Mouse (Mus musculus) forebrain, embryonic 14.5 days (tissue): ENCODE data around the gene Mex3d. TPM values are rescaled to one million over a fixed set of nuclear protein-coding genes. Genes with fewer than 3 reads are reported as not detected.

Experiments used
- ATAC-seq: fragments of 200-750 bp; cut with Nextera tagmentation; 2 replicates; pipeline ENCODE4 v1.8.0; 2017; ENCODE audit warnings: mild to moderate bottlenecking, moderate library complexity
- DNase-seq: peaks from one replicate; pipeline ENCODE4 v3.0.0-alpha.2; 2015; ENCODE audit warnings: low spot score
- H3K27ac ChIP-seq: fragments of 300-500 bp; sonication (generic); 2 replicates; pipeline ENCODE4 v1.5.1; 2014; ENCODE audit warnings: low read depth, mild to moderate bottlenecking, control low read depth, low read length, moderate library complexity
- H3K27me3 ChIP-seq: fragments of 300-500 bp; sonication (generic); replicated peaks from 2 replicates; pipeline ENCODE4 v1.6.1; 2014; ENCODE audit warnings: low read length, control low read depth, mixed read lengths; ENCODE audit not compliant: control insufficient read depth, insufficient read depth
- H3K36me3 ChIP-seq: fragments of 300-500 bp; sonication (generic); 2 replicates; pipeline ENCODE4 v1.6.1; 2014; ENCODE audit warnings: low read length, control low read depth; ENCODE audit not compliant: control insufficient read depth, insufficient read depth
- H3K4me1 ChIP-seq: fragments of 300-500 bp; sonication (generic); 2 replicates; pipeline ENCODE4 v1.6.1; 2014; ENCODE audit warnings: antibody characterized with exemption, low read length, control low read depth; ENCODE audit not compliant: control insufficient read depth, insufficient read depth
- H3K4me2 ChIP-seq: fragments of 300-500 bp; sonication (generic); 2 replicates; pipeline ENCODE4 v1.6.1; 2014; ENCODE audit warnings: mild to moderate bottlenecking, control low read depth, low read length
- H3K4me3 ChIP-seq: fragments of 300-500 bp; sonication (generic); 2 replicates; pipeline ENCODE4 v1.5.1; 2014; ENCODE audit warnings: low read depth, low read length, control low read depth
- H3K9ac ChIP-seq: fragments of 300-500 bp; sonication (generic); 2 replicates; pipeline ENCODE4 v1.6.1; 2014; ENCODE audit warnings: mild to moderate bottlenecking, low read length, control low read depth, moderate library complexity
- H3K9me3 ChIP-seq: fragments of 300-500 bp; sonication (generic); replicated peaks from 2 replicates; pipeline ENCODE4 v1.6.1; 2016; ENCODE audit warnings: low read length, control low read depth, mixed read lengths; ENCODE audit not compliant: control insufficient read depth
- WGBS: fragments of 180-500 bp; shearing (Covaris S2); extraction: QIAGEN DNeasy Blood & Tissue Kit; methylation state at CpG from one replicate; pipeline ENCODE4 v1.1.7; 2014; 5-methylcytosine and 5-hydroxymethylcytosine counted together
- polyA plus RNA-seq: library from polyadenylated mRNA; unstranded; fragments of >200 nt; fragmentation: Nextera tagmentation; extraction: Ambion mirVana; gene quantifications from 2 replicates; pipeline ENCODE4 v1.2.1, GENCODE M21; 2014

Gene Mex3d
- polyA plus RNA-seq, 1 experiment from 2014 or later, result 17.8 TPM

GRCm38 (mm10) chr10:80396822-80397523, 9.5 kb upstream of the Mex3d start:
- Histone ChIP-seq H3K4me2 (peak overlapping the region; percentile 56), H3K36me3 (peaks cover 61% of the 10 kb centered on the region), H3K9ac (peak overlapping the region; percentile 92), H3K27me3 (no peaks in the 10 kb centered on the region), H3K4me3 (peak overlapping the region; percentile 87), H3K9me3 (no peaks in the 10 kb centered on the region), H3K27ac (peak overlapping the region; percentile 99; the same call in 1 of the 2 replicates), H3K4me1 (peaks cover 18% of the 10 kb centered on the region)
- DNase-seq, result no peak
- WGBS, result 85% methylated on average over 11 of the region's 11 CpGs
- no peak for ATAC-seq

GRCm38 (mm10) chr10:80395025-80395627, 7.7 kb upstream of the Mex3d start:
- Histone ChIP-seq H3K9ac (no peak overlapping the region), H3K4me1 (peaks cover 14% of the 10 kb centered on the region), H3K9me3 (no peaks in the 10 kb centered on the region), H3K27me3 (no peaks in the 10 kb centered on the region), H3K4me2 (no peak overlapping the region), H3K4me3 (no peak overlapping the region), H3K27ac (no peak overlapping the region), H3K36me3 (peaks cover 71% of the 10 kb centered on the region)
- 94% methylated on average over 35 of the region's 35 CpGs for WGBS
- no peak for ATAC-seq
- no peak for DNase-seq

GRCm38 (mm10) chr10:80392687-80393086, 5.2 kb upstream of the Mex3d start:
- 94% methylated on average over 5 of the region's 5 CpGs for WGBS
- no peak overlapping the region for H3K4me2 ChIP-seq
- H3K36me3 ChIP-seq, result peaks cover 77% of the 10 kb centered on the region
- no peaks in the 10 kb centered on the region for H3K9me3 ChIP-seq
- peaks cover 17% of the 10 kb centered on the region for H3K4me1 ChIP-seq
- no peak overlapping the region for H3K4me3 ChIP-seq
- DNase-seq (no peak), ATAC-seq (no peak)
- H3K27ac ChIP-seq, result no peak overlapping the region
- no peak overlapping the region for H3K9ac ChIP-seq
- H3K27me3 ChIP-seq, result no peaks in the 10 kb centered on the region

GRCm38 (mm10) chr10:80390697-80391096, 3.2 kb upstream of the Mex3d start:
- no peaks in the 10 kb centered on the region for H3K27me3 ChIP-seq
- DNase-seq (no peak), ATAC-seq (no peak)
- H3K4me2 ChIP-seq, result no peak overlapping the region
- no peak overlapping the region for H3K27ac ChIP-seq
- H3K9ac ChIP-seq, result no peak overlapping the region
- H3K36me3 ChIP-seq, result peaks cover 61% of the 10 kb centered on the region
- peaks cover 7% of the 10 kb centered on the region for H3K4me1 ChIP-seq
- 86% methylated on average over 9 of the region's 9 CpGs for WGBS
- no peak overlapping the region for H3K4me3 ChIP-seq
- H3K9me3 ChIP-seq, result no peaks in the 10 kb centered on the region

DNA sequence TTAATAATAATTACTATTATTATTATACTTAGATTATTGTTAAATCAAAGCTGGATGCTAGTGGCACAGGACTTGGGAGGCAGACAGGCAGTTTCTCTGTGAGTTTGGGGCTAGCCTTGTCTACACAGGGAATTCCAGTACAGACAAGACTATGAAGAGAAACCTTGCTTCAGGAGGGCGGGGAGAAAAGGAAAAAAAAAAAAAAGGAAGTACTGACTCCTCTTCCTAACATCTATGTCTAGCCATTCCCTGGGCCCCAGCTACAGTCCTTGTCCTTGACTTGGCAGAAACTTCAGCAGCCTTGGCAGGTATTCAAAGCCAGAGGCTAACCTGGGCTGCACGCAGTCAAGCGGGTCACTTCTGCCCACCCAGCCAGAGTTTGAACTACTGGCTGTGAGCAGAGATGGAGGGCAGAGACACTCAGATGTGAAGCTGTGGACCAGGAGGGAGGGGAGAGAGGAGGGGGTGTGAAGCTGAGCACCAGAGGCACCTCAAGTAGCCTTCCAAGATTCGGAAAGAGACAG, 1.8 kb upstream of the Mex3d start:
- WGBS, result 82% methylated on average over 4 of the region's 4 CpGs
- Histone ChIP-seq H3K27ac (no peak overlapping the region), H3K4me1 (peaks cover 14% of the 10 kb centered on the region), H3K9ac (no peak overlapping the region), H3K9me3 (no peaks in the 10 kb centered on the region), H3K4me3 (no peak overlapping the region), H3K36me3 (peaks cover 56% of the 10 kb centered on the region), H3K4me2 (no peak overlapping the region), H3K27me3 (no peaks in the 10 kb centered on the region)
- DNase-seq (no peak), ATAC-seq (no peak)

GRCm38 (mm10) chr10:80388731-80389130, 1.3 kb upstream of the Mex3d start:
- peaks cover 56% of the 10 kb centered on the region for H3K36me3 ChIP-seq
- no peak overlapping the region for H3K9ac ChIP-seq
- no peak overlapping the region for H3K4me3 ChIP-seq
- no peak overlapping the region for H3K27ac ChIP-seq
- no peaks in the 10 kb centered on the region for H3K27me3 ChIP-seq
- 21% methylated on average over 2 of the region's 2 CpGs for WGBS
- peaks cover 19% of the 10 kb centered on the region for H3K4me1 ChIP-seq
- DNase-seq (no peak), ATAC-seq (no peak)
- H3K4me2 ChIP-seq, result peak overlapping the region; percentile 90; the same call in 1 of the 2 replicates
- H3K9me3 ChIP-seq, result no peaks in the 10 kb centered on the region

DNA sequence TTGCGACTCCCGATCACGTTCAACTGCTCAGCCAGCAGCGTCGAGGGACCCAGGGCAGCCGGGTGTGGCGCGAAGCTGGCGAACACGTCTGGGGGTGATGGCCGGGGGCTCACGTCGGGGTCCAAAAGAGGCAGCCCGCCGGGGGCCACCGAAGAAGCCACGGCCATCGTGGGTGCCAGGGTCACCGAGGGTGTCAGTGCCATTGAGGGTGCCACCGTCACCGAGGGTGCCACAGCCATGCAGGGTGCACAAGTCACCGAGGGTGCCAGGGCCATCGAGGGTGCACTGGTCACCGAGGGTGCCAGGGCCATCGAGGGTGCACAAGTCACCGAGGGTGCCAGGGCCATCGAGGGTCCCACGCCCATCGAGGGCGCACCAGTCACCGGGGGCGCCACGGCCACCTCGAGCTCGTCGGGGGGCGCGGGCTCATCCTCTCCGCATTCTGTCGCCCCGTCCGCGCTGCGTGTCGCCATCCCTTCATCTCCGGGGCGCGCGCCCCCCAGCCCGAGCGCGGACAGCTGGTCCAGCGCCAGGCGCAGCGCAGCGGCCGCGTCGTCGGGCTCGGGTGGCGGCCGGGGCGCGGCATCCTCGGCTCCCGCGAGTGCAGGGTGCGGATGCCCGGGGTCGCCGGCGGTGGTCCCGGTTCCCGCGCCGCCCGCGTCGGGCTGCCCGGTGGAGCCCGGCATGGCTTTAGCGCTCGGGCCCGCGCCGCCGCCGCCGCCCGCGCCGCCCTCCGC, 556 bp downstream of the Mex3d start:
- H3K4me1 ChIP-seq, result peaks cover 28% of the 10 kb centered on the region
- H3K4me3 ChIP-seq, result peak overlapping the region; percentile 97
- H3K27me3 ChIP-seq, result no peaks in the 10 kb centered on the region
- H3K9ac ChIP-seq, result peak overlapping the region; percentile 99
- H3K9me3 ChIP-seq, result no peaks in the 10 kb centered on the region
- peak overlapping the region; percentile 95 for H3K27ac ChIP-seq
- ATAC-seq, result no peak
- H3K36me3 ChIP-seq, result peaks cover 56% of the 10 kb centered on the region
- 1% methylated on average over 71 of the region's 94 CpGs for WGBS
- DNase-seq, result no peak
- peak overlapping the region; percentile 98 for H3K4me2 ChIP-seq

DNA sequence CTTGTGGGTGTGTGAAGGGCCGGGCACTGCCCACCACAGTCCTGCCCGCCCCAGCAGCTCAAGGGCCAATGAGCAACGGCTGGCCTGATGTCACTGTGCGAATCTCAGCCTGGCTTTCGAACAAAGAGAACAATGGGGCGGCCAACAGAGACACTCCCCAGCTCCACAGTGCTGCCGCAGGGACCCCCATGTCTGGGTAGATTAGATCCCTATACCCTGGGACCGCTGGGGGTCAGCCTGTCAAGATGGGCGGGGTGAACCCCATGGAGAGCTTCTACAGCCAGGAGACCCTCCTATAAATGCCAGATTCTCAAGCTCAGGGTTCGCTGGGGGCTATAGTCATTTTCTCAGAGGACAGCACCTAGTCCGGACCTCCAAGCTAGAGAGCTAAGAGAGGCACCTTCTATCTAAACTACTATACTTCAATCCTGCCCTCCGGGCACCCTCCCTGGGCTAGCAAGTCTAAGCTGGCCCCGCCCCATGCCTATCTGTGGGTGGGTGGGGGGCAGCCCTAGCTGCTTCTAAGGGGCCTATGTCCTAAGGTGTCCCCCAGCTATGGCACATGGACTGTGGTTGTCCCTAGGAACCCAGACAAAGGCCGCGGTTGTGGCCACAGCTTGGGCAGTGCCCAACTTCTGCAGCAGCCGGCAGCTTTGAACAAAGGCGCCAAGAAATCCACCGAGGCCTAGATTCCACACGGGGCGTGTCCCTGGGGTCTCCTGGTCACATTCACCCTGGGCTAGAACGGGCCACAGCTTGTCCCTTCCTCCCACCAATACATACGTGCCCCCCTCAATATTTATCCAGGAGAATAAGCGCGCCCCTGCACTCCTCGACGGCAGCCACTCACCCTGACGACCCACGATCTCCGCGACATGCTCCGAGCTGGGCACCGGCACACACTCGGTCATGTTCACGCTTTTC, 1.4 kb downstream of the Mex3d start:
- peaks cover 56% of the 10 kb centered on the region for H3K36me3 ChIP-seq
- under 1% methylated on average over 34 of the region's 34 CpGs for WGBS
- no peaks in the 10 kb centered on the region for H3K9me3 ChIP-seq
- peaks cover 28% of the 10 kb centered on the region for H3K4me1 ChIP-seq
- peak overlapping the region; percentile 98 for H3K4me2 ChIP-seq
- DNase-seq, result peak; percentile 89
- ATAC-seq, result peak; percentile 77
- H3K4me3 ChIP-seq, result peak overlapping the region; percentile 97
- no peaks in the 10 kb centered on the region for H3K27me3 ChIP-seq
- H3K9ac ChIP-seq, result peak overlapping the region; percentile 99
- H3K27ac ChIP-seq, result peak overlapping the region; percentile 95
